Mouse (Mus musculus): ENCODE measurements around the gene Peli1. TPM values are rescaled to one million over a fixed set of nuclear protein-coding genes. Genes with fewer than 3 reads are reported as not detected.
"Not testable (repeated sequence)": the region's sequence is repeated elsewhere in the genome, so short reads cannot be mapped to it uniquely, and the experiment has no call there.

Peli1 gene
- total RNA-seq, 2 experiments from 2014 or later, result 18.4 to 24.6 TPM

DNA sequence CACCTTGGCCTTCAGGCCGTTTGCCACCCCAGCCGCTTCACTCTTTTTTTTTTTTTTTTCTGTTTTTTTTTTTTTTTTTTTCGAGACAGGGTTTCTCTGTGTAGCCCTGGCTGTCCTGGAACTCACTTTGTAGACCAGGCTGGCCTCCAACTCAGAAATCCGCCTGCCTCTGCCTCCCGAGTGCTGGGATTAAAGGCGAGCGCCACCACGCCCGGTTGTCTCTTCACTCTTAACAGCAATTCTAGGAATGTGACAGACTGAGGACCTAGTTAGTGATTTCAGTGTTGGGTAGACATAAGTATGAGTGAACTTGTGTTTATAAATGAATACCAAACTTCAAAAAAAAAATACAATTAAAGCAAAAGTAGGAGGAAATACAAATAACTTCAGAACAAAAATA, 88.8 kb downstream of the Peli1 start:
- DNase-seq (ENCODE audit: low spot score in 2 of 2), result not testable (repeated sequence)

DNA sequence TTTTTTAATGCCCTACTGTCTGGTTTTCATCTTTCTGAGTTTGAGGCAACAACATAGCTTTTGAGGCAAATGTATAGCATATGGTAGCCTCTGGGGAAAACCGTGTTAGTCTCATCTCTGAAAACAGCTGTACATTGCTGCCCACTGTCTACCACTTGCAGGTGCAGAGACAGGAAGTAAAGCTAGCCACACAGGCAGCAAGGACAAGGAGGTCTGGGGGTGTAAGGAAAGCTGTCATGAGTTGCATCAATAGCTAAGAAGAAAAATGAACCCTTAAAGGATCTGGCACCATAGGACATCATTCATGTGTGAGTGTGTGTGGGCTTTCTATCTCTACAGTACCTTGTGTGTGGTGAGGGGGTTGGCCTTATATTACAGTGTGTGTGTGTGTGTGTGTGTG, 89.6 kb downstream of the Peli1 start:
- no peak for DNase-seq (ENCODE audit: low spot score in 2 of 2)

DNA sequence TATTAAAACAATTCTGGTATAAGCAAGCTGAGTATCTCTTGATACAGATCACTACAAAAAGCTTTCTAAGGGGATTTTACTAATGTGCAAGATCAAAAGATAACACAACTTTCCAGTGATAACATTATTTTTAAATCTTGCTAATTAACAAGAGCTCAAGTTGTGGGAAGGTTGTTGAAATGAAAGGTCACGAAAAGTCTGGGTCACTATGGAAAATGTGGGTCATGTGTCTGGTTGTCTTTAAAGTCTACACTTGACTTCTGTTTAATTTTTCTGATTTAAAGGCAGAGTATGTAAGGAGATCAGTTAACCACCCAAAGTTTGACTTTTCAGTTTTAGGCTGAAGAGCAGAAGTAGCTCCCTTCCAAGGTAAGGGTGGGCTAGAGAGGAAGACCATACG, 90.5 kb downstream of the Peli1 start:
- DNase-seq (ENCODE audit: low spot score in 2 of 2), result no peak

DNA sequence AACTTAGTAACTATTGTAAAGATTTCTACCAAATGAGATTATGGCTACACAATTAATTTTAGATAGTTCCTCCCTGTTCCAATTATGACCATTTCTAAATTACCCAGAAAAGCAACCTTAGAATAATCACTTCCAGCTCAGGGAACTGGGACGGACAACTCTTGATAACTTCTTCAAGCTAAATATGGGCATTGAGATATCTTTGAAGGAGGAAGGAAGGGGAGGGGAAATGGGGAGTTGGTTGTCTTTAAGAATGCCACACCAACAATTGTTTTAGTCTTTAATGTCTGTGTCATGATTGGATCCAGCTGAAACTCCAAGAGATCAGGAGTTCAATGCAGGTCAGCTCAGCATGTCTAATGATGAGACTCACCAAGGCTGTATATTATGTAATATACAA, 91.6 kb downstream of the Peli1 start:
- DNase-seq (ENCODE audit: low spot score in 2 of 2), result no peak

DNA sequence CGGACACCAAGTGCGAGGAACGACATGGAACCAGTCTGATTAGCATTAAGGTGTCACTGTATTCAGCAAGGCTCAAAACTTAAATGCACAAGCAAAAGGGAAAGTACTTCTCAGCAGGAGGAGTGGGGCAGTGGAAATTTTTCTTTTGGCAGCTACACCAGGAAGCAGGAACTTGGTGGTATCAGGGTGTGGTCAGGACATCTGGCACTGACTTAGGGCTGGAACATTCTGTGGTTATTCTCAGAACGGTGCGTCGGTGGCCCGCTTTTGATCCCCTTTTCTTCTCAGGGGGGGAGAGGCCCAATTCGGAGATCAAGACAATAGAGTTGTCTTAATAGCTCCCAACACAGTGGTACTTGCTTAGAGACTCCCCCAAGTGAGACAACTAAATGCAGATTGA, 100.7 kb downstream of the Peli1 start:
- not testable (repeated sequence) for DNase-seq (ENCODE audit: low spot score in 2 of 2)

DNA sequence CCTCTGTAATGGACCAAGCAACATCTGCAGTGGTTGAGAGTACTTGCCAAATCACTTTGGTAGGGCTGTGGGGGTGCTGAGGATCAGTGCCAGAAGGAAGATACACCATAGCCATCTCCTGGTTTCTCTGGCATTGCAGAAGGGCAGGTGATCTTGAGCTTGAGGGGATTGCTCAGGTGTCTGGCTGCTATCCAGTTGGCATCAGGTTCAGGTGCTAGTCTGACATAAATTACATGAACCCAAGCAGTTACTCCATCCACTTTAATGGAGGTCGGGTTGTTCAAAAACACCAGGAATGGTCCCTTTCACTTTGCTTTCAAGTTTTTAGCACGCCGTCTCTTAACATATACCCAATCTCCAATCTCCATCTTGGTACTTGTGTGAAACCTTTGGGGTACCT, 103.8 kb downstream of the Peli1 start:
- no peak for DNase-seq (ENCODE audit: low spot score in 2 of 2)

Other genes starting within 250 kb of the Peli1 start
- gene Vps54, start 148.0 kb downstream of the Peli1 start, total RNA-seq (2021), result 10 to 100 TPM; 23.4 to 29.1 TPM

Data from gastrocnemius, postnatal 4 days (tissue).